Mouse (Mus musculus) small intestine, adult 2 months (tissue): ENCODE measurements around the gene Scube3.

Experiments
- CTCF ChIP-seq: fragments of 200-500 bp; IDR thresholded peaks from 2 replicates; pipeline ENCODE4 v1.5.1; 2012; ENCODE audit warnings: low read depth, mild to moderate bottlenecking, control low read depth, inconsistent platforms, low read length, moderate library complexity, mixed read lengths; ENCODE audit not compliant: insufficient replicate concordance, insufficient read length; ENCODE audit errors: extremely low read depth
- POLR2A ChIP-seq: fragments of 200-500 bp; IDR thresholded peaks from 2 replicates; pipeline ENCODE4 v1.6.1; 2012; ENCODE audit warnings: low read depth, mild to moderate bottlenecking, control low read depth, inconsistent platforms, low read length, moderate library complexity

- TF ChIP-seq CTCF (no peak), POLR2A (no peak)
Observed at GRCm38 (mm10) chr17:28170460-28171305, 28.7 kb downstream of the Scube3 start.
